Mouse (Mus musculus): ENCODE data around the gene Tbc1d9b.

- TF ChIP-seq POLR2A (IDR thresholded peaks at IDR 0.05; ENCODE audit: borderline replicate concordance, extremely low read depth, insufficient read depth, insufficient read length, poor library complexity, severe bottlenecking) (no peak), CTCF (IDR thresholded peaks at IDR 0.05; ENCODE audit: borderline replicate concordance, extremely low read depth, insufficient read depth, insufficient read length) (no peak)
These were observed 78.9 kb downstream of the Tbc1d9b start for GRCm38 (mm10) chr11:50210101-50210504.
